Mouse (Mus musculus): ENCODE measurements at regions not wholly inside any gene's neighbourhood (a gene's known extent, or its start where the extent isn't known, plus 50 kb on each side); places are given as distances from the start of the nearest gene placed in this dataset.

DNA sequence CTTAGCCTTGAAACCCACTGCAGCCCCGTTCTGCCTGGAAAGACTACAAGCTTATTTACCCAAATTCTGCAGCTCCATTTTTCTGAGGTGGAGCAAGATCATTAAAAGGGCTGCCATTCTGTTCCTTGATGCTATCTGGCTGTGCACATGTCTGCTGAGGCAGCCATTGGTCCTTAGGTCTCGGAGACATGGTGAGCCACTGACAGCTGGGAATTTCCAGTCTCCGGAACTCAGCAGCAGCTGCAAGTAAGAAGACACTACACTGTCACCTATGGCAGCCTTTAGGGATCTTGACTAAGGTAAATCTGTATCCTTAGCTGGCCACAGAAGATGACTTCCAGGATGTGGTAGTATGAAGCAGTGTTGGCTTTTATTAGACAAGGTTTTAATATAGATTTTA is 467.9 kb downstream of the Cd83 start:
- no peak for DNase-seq

DNA sequence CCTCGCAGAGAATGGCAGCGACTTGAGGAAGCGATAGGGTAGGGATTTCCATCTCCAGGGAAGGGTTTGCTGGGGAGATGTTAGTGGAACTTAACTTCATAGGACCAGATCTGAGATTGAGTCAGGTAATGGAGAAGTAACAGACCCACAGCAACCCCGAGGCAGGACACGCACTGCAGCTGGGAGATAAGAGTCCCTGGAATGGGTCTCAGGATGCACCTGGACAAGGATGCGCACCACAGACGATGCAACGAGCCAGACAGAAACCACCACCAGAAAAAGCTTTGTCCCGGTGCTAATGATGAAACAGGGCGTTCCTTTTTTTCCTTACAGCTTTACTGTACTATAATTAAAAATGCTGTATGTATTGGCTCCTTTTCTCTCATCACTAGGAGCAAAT is 470.9 kb upstream of the Jarid2 start:
- no peak for DNase-seq

DNA sequence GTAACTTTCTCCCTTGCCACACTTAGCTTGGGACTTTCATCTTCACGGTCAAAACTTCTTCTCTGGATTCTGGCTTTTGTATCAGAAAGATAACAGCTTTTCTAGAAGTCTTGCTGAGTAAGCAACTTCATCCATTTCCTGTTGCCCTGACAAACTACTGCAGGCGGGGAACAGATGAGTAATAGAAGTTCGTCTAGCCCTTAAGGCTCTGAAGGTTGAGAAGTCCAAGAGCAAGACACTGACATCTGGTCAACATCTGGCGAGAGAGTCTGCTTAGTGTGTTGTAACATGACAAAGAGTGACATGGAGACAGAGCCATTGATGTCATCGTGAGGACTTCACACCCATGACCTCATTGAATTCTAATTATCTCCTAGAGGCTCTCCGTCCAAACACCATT is 469.2 kb upstream of the Jarid2 start:
- DNase-seq, result no peak

DNA sequence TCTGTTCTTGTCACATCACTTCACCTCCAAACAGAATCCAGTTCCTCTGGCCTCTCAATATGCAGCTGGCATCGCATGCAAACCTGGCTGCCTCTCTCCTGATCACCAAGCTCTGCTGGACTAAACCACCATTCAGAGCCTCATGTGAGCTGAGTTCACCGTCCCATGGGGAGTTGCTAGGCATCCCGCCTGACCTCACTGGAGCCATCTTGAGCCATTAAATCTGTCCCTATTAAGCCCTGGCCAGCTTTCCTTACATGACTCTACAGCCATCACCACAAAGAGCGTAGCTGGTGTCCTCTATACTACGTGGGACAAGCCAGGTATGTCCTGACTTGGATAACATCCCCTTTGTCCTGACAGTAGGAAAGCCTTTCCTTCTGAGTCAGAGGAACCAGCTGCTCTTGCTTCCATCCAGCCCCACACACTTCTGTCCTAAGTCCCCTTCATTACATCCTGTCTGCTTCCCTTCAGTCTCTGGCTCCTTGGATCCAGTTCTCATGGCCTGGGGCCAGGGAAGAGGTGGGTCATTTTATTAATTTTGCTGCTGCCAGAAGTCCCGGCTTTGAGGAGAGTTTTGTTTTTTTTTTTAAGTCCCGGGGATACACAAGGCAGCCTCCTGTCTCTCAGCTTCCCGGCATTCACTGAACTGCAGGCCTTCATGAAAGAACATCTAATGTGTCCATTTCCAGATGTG is 468.5 kb upstream of the Jarid2 start:
- DNase-seq, result no peak

DNA sequence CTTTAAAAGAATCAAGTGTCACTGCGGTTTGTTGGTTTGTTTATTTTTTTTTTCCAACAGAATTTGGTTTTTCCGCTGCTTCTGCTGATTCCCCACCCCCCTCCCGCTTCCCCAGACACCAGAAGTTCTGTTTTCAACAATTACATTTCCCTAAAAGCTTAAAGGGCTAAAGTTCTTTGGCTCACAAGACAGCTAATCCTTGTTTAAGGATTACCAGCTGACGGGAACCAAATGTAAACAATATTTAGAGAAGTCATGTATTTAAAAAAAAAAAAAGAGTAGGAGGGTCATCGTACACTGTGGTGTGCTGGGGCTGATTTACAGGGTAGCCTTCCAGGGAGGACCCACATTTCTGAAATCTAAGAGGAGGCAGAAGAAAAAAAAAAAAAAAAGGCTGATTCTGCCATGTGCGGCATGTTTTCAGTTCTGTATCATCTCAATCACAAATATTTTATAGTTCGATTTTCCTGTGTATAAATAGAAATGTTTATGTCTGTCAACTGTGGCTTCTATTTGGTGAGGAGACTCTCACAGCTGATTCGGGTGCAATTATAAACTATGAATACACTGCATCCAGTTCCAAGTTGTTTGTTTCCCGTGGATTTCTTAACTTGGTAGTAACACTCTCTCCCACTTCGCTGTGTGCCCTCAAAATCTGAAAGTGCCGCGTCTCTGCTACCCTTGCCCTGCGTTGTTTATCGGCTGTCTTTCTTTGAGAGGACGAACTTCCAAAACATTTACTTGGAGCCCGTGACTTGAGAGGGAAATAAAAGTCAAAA is 456.3 kb upstream of the Jarid2 start:
- DNase-seq, result no peak

DNA sequence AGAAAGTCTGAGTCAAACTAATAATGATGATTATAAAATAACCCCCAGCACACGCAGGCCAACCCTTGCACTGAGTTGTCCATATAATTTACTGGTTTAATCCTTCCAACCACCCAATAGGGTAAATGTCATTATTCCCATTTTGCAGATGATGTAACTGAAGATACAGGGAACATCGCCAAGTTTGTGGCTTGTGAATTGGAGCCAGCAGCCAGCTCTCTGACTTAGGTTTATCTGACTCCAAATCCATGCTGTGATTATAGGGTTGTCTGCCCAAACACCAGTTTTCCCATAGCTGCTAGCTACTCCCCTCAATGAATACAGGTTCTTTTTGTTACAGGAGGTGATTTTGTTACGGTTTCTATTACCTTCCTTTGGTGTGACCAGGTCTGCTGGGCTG is 451.3 kb upstream of the Jarid2 start:
- DNase-seq, result no peak

DNA sequence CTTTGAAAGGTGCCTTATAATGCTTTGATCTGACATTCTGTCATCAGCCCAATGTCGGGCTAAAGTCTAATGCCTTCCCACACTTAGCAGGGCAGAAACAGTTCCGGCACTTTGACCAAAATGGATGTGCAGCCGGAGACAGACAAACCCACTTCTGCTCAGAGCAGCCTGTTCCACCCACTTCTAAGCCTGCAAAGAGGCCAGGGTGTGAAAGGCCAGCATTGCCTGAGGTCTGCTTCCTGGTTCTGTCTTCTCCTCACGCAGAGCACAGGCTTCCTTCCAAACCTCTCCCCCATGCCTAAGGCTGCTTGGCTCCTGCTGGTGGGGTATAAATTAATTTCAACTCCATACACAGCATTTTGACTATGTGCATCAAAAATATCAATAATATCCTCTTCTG is 450.2 kb upstream of the Jarid2 start:
- DNase-seq, result no peak

DNA sequence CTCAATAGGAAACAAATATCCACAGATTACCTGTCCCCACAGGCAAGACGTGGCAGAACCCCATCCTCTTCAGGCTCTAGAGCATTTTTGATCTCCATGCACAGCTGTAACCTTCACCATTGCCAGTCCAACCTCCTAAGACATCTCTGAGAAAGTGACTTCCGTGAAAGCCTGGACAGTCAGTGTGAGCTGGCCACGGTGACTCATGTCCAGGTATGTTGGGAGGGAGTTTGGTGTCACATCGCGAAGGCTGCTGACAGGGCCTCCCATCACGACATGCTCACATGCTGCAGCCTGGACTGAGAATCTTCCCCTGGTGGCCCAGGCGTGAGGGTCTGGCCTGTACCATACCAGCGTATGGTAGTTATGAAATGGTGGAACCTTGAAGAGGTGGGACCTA is 449.0 kb upstream of the Jarid2 start:
- no peak for DNase-seq

DNA sequence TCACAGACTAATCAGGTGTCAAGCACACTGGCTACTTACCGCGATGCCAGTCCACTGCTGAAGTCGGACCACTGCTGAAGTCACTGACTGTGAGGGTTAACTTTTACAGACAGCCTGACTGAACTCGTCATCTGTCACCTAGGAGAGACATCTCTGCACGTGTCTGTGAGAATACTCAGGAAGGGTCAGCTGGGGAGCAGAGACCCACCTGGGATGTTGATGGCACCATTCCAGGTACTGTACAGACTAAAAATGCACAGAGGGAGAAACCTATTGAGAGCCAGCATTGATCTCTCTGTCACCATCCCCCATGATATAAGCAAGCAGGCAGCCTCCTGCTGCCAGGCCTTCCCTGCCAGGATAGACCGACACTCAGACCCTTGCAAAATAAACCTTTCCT is 447.5 kb upstream of the Jarid2 start:
- no peak for DNase-seq

DNA sequence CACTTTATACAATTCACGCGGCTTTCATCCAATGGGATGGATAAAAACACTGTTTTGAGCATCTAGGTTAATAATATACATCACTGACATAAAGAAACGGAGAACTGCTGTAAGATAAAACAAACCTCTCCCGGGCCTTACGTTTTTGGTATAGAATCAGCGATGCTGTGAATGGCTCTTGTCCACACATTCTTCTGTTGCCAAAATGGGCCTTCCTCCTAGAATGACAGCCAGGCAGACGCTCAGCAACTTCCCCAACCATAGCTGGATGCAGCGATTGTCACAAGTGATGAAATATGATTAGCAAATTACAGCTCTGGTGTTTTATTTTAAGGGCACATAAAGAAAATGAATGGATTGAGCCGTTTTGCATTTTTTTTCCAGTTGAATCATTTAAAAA is 447.0 kb upstream of the Jarid2 start:
- no peak for DNase-seq

DNA sequence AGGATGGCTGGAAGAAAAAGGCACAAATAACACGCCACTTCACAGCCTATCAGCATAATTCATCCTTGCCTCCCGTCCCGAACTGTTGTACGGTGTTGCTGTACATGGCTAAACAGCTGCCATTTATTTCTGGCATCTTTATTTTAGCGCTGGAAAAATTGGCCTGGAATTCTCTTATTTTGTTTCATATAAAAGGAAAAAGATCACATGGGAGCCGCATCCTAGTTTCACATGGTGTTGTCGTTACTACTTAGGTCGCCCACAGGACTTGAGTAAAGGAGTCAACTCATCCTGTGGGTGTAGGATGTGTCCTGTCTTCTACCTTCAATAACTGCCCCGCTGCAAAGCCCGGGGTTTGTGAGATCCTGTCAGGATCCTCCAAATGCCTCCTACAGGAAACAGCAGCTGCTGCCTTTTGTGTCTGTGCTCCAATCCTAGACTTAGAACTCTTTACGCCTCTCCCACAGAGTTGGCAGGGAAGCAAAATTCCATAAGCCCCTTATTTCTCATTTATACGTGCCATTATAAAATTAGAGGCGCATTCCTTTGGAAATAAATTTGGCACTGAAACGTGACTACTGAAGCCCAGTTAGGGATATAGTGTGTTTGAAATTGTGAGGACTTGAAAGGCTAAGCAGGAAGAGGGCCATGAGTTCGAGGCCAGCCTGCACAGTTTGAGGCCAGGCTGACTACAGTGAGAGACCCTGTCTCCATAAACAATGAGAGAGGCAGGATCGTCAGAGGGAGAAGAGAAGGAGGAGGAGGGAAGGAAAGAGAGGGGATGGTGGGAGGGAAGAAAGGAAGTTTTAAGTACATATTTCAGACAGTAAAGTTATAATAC is 446.3 kb upstream of the Jarid2 start:
- no peak for DNase-seq

DNA sequence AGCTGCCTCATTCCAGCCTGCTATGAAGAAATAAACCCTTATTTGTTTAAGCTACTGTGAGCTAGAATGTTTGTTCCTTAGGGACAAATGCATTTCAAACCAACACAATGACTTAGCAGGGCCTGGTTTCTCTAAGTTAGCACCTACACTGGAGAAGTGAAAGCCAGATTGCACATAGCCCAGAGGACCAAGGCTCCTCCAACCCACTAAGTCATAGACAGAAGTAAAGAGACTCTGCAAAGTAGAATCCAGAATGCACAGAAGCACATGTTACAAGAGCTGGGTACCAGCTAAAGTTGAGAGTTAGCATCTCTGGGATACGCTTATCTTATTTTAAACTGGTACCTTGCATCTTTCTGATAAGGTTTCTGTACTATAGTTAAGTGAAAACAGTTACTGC is 443.4 kb upstream of the Jarid2 start:
- no peak for DNase-seq

DNA sequence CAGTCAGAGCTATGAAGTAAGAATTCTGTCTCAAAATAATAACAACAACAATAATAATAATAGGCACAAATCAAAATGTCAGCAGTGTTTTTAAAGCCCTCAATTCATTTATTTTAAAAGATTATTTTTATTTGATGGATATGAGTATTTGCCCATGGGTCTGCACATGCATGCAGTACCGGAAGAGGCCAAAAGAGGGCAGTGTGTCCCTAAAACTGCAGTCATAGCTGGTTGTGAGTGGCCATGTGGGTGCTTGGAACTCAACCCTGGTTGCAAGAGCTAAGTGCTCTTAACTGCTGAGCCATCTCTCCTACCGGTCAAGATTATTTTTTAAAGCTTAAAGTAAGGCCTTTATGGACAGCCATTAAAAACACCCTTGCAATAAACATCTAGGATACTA is 439.1 kb upstream of the Jarid2 start:
- no peak for DNase-seq

DNA sequence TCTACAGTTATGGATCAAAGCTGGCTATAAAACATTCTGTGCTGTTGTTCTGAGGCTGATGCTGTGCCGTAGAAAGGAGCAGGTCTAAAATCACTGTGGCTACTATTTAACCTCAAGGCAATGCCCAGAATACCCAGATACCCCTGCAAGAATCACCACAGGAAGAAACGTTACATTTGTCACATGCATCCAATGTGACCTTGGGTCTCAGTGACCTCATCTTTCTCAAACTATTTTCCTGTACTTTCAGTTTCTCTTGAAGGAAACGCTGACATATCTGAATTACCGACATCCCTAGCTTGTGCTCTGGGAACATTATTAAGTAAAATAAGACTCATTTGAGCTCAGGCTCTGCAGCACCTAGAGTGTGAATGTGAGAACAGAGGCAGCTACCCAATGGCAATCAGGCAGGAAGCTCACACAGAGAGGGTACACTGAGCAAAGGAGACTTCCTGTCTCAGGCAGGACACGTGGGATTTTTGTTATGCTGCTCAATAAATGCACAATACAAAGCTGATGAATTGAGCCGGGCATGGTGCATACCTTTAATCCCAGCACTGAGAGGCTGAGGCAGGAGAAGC is 436.7 kb upstream of the Jarid2 start:
- DNase-seq, result no peak

DNA sequence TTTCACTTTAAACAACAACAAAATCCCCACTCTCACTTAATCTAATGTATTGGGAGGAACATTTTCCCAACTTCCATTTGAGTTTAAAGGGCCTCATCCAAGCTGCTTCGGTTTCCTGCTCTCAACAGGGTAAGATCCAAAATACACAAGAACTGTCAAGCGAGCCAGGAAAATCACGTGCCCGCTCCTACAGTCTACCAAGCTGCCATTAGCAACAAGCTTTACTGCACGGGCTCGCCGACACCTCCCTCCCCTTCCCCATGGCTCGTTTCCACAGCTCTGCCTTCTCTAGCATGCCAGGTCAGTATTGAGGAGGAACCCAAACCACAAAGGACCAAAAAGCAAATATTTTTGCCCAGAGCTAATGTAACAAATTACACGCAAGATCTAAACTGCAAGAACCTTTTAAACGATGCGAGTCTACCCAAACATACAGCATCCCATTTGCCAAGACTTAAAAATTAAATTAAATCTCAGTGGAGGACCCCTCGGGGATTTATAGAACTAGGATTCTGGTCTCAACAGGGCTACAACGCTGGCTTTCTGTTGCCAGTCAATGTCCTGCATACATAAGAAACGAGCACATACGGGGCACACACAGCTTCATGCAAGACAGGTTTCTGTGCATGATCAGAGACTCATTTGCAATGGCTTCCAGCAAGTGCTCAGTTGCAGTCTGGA is 435.4 kb upstream of the Jarid2 start:
- peak; percentile 45 for DNase-seq

DNA sequence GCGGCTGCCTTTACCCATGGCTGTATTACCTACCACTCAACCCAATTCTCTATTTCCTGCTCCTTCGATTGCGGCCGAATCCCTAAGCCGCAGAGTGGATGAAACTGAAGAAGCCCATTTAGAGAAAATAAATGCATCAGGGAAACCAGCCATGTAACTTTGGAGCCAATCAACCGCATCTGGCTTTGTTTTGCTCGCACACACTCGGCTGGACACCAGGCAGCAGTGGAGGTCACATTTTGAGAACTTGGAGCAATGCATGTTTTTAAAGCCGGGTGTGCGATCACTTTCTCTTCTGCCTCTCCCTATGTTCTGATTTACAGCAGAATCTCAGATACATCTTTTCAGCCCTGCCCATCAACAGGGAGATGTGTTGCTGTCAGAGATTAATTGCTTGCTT is 433.7 kb upstream of the Jarid2 start:
- no peak for DNase-seq

DNA sequence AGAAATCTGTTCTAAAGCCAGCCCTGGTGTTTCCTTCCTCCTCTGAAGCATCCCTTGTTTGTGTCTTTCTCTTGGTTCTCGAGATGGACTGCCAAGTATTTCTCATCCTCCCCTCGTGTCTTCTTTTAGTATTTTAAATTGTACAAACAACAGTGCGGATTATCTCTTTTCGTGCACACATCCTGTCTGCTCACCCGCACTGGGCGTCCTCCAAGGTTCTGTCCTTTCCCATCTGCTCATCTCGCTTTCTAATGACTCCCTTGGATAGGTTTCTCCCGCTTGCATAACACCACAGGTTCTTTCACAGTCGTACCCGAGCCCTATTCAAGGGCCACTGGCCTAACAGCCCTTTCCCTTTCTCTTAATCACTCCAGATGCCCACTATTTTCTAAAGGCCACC is 428.7 kb upstream of the Jarid2 start:
- DNase-seq, result no peak

DNA sequence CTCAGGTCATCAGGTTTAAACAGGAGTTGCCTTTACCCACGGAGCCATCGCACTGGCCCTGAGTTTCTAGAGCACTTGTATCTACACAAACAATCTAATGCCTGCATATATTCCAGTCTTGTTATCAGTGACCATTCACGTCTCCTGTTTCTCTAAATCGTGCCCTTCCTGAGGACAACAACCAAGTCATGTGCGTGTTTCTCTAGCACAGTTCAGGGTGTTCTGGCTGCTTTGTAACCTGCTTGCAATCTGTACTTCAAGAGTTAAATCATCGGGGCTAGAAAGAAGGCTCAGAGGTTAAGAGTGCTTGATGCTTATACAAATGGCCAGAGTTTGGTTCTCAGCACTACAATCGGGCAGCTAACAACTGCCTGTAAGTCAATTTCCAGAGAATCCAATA is 428.1 kb upstream of the Jarid2 start:
- no peak for DNase-seq

DNA sequence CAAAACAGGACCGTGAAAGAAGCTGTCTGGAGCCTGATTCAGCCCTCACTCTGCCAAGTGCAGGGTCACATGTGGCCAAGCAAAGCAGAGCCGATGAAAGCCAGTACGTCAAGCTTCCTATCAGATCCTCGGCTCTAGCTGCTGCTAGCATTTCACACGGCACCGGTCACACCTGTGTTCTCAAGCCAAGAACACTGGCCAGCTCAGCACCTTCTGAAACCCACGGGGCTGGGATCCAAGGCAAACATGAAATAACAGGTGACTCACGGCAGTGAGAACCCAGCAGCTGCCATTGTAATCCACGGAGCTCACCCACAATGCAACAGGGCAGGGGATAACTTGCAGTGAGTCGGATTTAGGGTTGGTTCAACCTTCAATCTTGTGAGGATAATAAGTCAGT is 427.3 kb upstream of the Jarid2 start:
- no peak for DNase-seq

DNA sequence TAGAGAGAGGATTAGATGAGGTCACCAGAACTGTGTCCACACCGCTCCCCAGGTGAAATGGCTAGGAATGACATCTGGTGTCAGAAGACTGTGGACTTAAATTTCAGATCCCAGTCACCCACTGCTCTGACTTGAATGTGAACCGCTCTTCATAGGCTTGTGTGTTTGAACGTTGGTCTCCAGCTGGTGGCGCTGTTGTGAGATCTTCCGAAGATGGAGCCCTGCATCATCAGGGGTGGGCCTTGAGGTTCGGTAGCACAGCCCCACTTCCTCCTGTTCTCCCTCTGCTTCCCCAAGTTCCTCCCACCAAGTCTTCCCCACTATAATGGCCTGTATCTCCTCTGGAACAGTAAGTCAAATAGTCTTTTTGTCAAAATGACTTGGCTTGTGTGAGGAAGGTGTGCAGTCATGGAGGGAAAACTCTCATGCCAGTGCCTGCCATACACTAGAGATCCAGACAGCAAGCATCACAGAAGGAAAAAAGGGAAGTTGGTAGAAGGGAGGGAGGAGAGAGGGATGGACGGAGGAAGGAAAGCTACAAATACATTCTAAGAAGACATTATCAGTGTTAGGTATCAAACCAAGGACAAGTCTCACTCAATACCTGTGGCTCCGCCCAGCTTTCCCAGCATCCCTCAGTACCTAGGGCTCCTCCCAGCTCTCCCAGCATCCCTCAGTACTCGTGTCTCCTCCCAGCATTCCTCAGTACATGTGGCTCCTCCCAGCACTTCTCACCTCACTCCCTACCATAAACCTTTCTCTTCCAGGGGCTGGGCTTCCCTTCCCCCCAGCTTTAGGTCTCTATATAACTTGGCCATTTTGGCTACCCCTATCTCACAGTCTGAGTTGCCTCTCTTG is 423.9 kb upstream of the Jarid2 start:
- DNase-seq, result no peak

DNA sequence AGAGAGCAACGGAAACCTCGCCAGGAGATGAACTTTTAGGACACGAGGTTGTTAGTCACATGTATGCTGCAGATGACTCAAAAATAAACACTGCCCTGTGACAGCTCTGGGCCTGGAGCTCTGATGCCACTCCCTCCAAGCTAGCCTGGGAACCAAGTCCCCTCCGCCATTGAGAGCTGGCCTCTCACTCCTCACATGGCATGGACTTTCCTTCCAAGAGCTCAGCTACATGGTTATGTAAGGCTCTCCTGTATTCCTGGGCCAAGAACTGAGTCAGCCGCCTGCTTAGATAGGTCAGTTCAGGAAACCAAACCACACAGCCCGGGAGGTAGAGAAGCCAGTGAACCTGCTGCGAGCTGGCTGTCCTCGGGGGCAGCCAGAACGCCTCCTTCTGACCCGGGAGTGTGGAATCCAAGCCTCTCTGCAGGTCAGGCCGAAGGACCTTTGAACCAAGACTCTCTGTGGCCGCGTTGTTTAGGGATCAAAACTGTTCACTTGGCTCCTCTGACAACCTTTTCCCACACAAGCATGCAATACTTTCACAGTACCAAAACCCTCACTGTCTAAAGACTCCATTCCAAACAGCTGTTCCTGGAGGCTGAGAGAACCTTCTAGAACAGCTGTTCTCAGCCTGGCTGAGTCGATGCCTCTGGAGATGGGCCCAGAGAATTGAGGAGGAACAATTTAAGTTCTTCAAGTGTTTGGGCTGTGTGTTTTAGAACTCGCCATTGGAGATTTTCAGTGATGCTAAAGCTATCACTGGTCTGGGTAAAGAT is 422.8 kb upstream of the Jarid2 start:
- no peak for DNase-seq

Data from right cerebral cortex, postnatal 4 days (tissue).